Mouse (Mus musculus): ENCODE data around the gene Shd. TPM values are rescaled to one million over a fixed set of nuclear protein-coding genes. Genes with fewer than 3 reads are reported as not detected.
A peak's percentile ranks its signal among the peaks of the same experiment; 100 is the strongest.
"Not testable (repeated sequence)": the region's sequence is repeated elsewhere in the genome, so short reads cannot be mapped to it uniquely, and the experiment has no call there.

The Shd gene
- 1 to 10 TPM; 1.1 to 1.9 TPM for total RNA-seq (2021)
- long read RNA-seq, experiment 1: 0 reads
- long read RNA-seq, experiment 2, partial matches to known transcripts: 0 of 2 reads
- long read RNA-seq, experiment 2, other reads (novel, unspliced or antisense): 0 of 2 reads

GRCm38 (mm10) chr17:55969966-55970891 lies at the start of gene Shd:
Shd (plus strand) TSS chr17:55970467.
- DNase-seq: peak in 1 of 2 experiments; percentile 20

- DNase-seq: peak; percentile 32 to 37
These were observed 38.4 kb upstream of the Shd start for GRCm38 (mm10) chr17:55931553-55932502.

GRCm38 (mm10) chr17:55932635-55933034 lies 37.6 kb upstream of the Shd start:
- DNase-seq: no peak

- DNase-seq: no peak
These were observed 37.1 kb upstream of the Shd start for GRCm38 (mm10) chr17:55933191-55933590.

- DNase-seq: not testable (repeated sequence)
These were observed 25.8 kb upstream of the Shd start for GRCm38 (mm10) chr17:55944387-55944865.

GRCm38 (mm10) chr17:55944866-55945682 lies 25.2 kb upstream of the Shd start:
- peak; percentile 96 to 98 for DNase-seq

- no peak for DNase-seq
These were observed 24.6 kb upstream of the Shd start for GRCm38 (mm10) chr17:55945696-55946095.

- DNase-seq: no peak
These were observed 21.6 kb upstream of the Shd start for GRCm38 (mm10) chr17:55948647-55949046.

GRCm38 (mm10) chr17:55949400-55949799 lies 20.9 kb upstream of the Shd start, which contains the start of gene Zfp119b:
Zfp119b (minus strand) TSS chr17:55949500.
- no peak for DNase-seq

GRCm38 (mm10) chr17:55950601-55951000 lies 19.7 kb upstream of the Shd start:
- no peak for DNase-seq

- DNase-seq: no peak
These were observed 18.2 kb upstream of the Shd start for GRCm38 (mm10) chr17:55952041-55952440.

- DNase-seq: peak in 1 of 2 experiments; percentile 45
These were observed 17.7 kb upstream of the Shd start, which contains the start of gene Ebi3 for GRCm38 (mm10) chr17:55952447-55953027. Ebi3 (plus strand) TSS chr17:55952640.

GRCm38 (mm10) chr17:55953751-55954150 lies 16.5 kb upstream of the Shd start:
- no peak for DNase-seq

- DNase-seq: no peak
These were observed 16.0 kb upstream of the Shd start for GRCm38 (mm10) chr17:55954229-55954628.

GRCm38 (mm10) chr17:55956129-55956528 lies 14.1 kb upstream of the Shd start:
- no peak for DNase-seq

- DNase-seq: no peak
These were observed 13.7 kb upstream of the Shd start for GRCm38 (mm10) chr17:55956591-55956990.

- DNase-seq: peak; percentile 53 to 86
These were observed 13.1 kb upstream of the Shd start for GRCm38 (mm10) chr17:55957168-55957567.

GRCm38 (mm10) chr17:55957726-55958583 lies 12.3 kb upstream of the Shd start:
- no peak for DNase-seq

- no peak for DNase-seq
These were observed 11.7 kb upstream of the Shd start for GRCm38 (mm10) chr17:55958584-55958886.
